Mouse (Mus musculus) CH12.LX (cell line): ENCODE measurements at regions not wholly inside any gene's neighbourhood (a gene's known extent, or its start where the extent isn't known, plus 50 kb on each side); places are given as distances from the start of the nearest gene placed in this dataset.

Experiments
- DNase-seq: peaks from one replicate; pipeline ENCODE4 v3.0.0-alpha.2; 2013; ENCODE audit errors: extremely low read depth
- H3K27ac ChIP-seq: 2 replicates; pipeline ENCODE4 v1.5.1; 2012; ENCODE audit warnings: low read depth, mild to moderate bottlenecking, control low read depth, moderate library complexity; ENCODE audit not compliant: insufficient read depth
- H3K27me3 ChIP-seq: replicated peaks from 2 replicates; pipeline ENCODE3; 2012; ENCODE audit warnings: inconsistent platforms
- H3K36me3 ChIP-seq, 2 experiments: replicated peaks in 1 of 2; 2 replicates each; pipeline versions ENCODE3 to v1.6.1; 2012; ENCODE audit warnings: inconsistent platforms in 1 of 2, low read length in 1 of 2, mild to moderate bottlenecking in 1 of 2, mixed read lengths in 1 of 2, moderate library complexity in 1 of 2; ENCODE audit not compliant: control insufficient read depth in 1 of 2, insufficient read depth in 1 of 2
- H3K4me1 ChIP-seq, 2 experiments: 2 replicates each; pipeline ENCODE4 v1.6.1; 2012; ENCODE audit warnings: inconsistent platforms in 1 of 2, moderate library complexity in 1 of 2; ENCODE audit not compliant: insufficient read depth in 2 of 2, control insufficient read depth in 1 of 2
- H3K4me2 ChIP-seq: 2 replicates; pipeline ENCODE4 v1.6.1; 2012; ENCODE audit warnings: low read depth, mild to moderate bottlenecking, control low read depth; ENCODE audit not compliant: poor library complexity, insufficient read depth, severe bottlenecking
- H3K4me3 ChIP-seq, 3 experiments: fragments of 150-350 bp in 1 of 3; sonication (generic) in 1 of 3; replicated peaks in 1 of 3; 2 replicates each; pipeline versions ENCODE3 to v1.5.1; 2011 to 2012; ENCODE audit warnings: low read depth in 2 of 3, low read length in 2 of 3, mild to moderate bottlenecking in 2 of 3, moderate library complexity in 2 of 3, control low read depth in 1 of 3, improper control_type of control experiment in 1 of 3, inconsistent platforms in 1 of 3, mixed read lengths in 1 of 3; ENCODE audit not compliant: poor library complexity in 1 of 3
- H3K79me2 ChIP-seq: replicated peaks from 2 replicates; pipeline ENCODE4 v1.6.1; 2012; ENCODE audit warnings: mild to moderate bottlenecking, moderate library complexity; ENCODE audit not compliant: control insufficient read depth, poor library complexity, insufficient read depth, severe bottlenecking; ENCODE audit errors: extremely low read depth
- H3K9ac ChIP-seq: 2 replicates; pipeline ENCODE4 v1.6.1; 2012; ENCODE audit warnings: low read depth, mild to moderate bottlenecking, control low read depth, moderate library complexity; ENCODE audit not compliant: insufficient read depth
- H3K9me3 ChIP-seq: replicated peaks from 2 replicates; pipeline ENCODE3; 2012; ENCODE audit warnings: low read length, inconsistent platforms, mixed read lengths
- CHD1 ChIP-seq: IDR thresholded peaks from 2 replicates; pipeline ENCODE4 v1.6.1; 2012; ENCODE audit warnings: low read depth, low read length, improper control_type of control experiment, inconsistent platforms
- CHD2 ChIP-seq: IDR thresholded peaks from 2 replicates; pipeline ENCODE4 v1.6.1; 2011; ENCODE audit warnings: low read length, improper control_type of control experiment
- EP300 ChIP-seq: IDR thresholded peaks from 2 replicates; pipeline ENCODE4 v1.6.1; 2011; ENCODE audit warnings: low read length, improper control_type of control experiment
- ETS1 ChIP-seq: conservative IDR thresholded peaks from 2 replicates; pipeline ENCODE4 v1.6.1; 2012; ENCODE audit warnings: low read depth, mild to moderate bottlenecking, inconsistent platforms, low read length, improper control_type of control experiment, moderate library complexity
- JUN ChIP-seq: IDR thresholded peaks from 2 replicates; pipeline ENCODE4 v1.6.1; 2011; ENCODE audit warnings: low read depth, mild to moderate bottlenecking, low read length, improper control_type of control experiment, moderate library complexity; ENCODE audit not compliant: insufficient read depth
- JUND ChIP-seq: conservative IDR thresholded peaks from 2 replicates; pipeline ENCODE4 v1.6.1; 2011; ENCODE audit warnings: low read depth, low read length, improper control_type of control experiment
- KAT2A ChIP-seq: IDR thresholded peaks from 2 replicates; pipeline ENCODE4 v1.6.1; 2012; ENCODE audit warnings: low read length, improper control_type of control experiment, inconsistent platforms; ENCODE audit not compliant: insufficient replicate concordance
- MAX ChIP-seq: IDR thresholded peaks from 2 replicates; pipeline ENCODE4 v1.6.1; 2011; ENCODE audit warnings: low read length, improper control_type of control experiment
- MAZ ChIP-seq: IDR thresholded peaks from 2 replicates; pipeline ENCODE4 v1.6.1; 2012; ENCODE audit warnings: low read depth, mild to moderate bottlenecking, inconsistent platforms, low read length, improper control_type of control experiment, moderate library complexity
- MEF2A ChIP-seq: IDR thresholded peaks from 2 replicates; pipeline ENCODE4 v1.6.1; 2014; ENCODE audit warnings: low read depth, mild to moderate bottlenecking, inconsistent platforms, low read length, improper control_type of control experiment, borderline replicate concordance
- MXI1 ChIP-seq: IDR thresholded peaks from 2 replicates; pipeline ENCODE4 v1.6.1; 2011; ENCODE audit warnings: mild to moderate bottlenecking, low read depth, low read length, improper control_type of control experiment
- MYC ChIP-seq: IDR thresholded peaks from 2 replicates; pipeline ENCODE4 v1.6.1; 2011; ENCODE audit warnings: low read depth, mild to moderate bottlenecking, improper control_type of control experiment, low read length
- POLR2A ChIP-seq: IDR thresholded peaks from 2 replicates; pipeline ENCODE4 v1.6.1; 2011; ENCODE audit warnings: low read depth, mild to moderate bottlenecking, improper control_type of control experiment, low read length
- POLR2AphosphoS2 ChIP-seq: IDR thresholded peaks from 2 replicates; pipeline ENCODE4 v1.6.1; 2011; ENCODE audit warnings: low read depth, low read length, improper control_type of control experiment
- RAD21 ChIP-seq: IDR thresholded peaks from 2 replicates; pipeline ENCODE4 v1.6.1; 2011; ENCODE audit warnings: low read depth, mild to moderate bottlenecking, low read length, improper control_type of control experiment, moderate library complexity
- SIN3A ChIP-seq: IDR thresholded peaks from 2 replicates; pipeline ENCODE4 v1.6.1; 2012; ENCODE audit warnings: low read length, improper control_type of control experiment, inconsistent platforms
- TBP ChIP-seq: conservative IDR thresholded peaks from 2 replicates; pipeline ENCODE4 v1.6.1; 2011; ENCODE audit warnings: low read depth, low read length, improper control_type of control experiment
- TCF12 ChIP-seq: IDR thresholded peaks from 2 replicates; pipeline ENCODE4 v1.6.1; 2014; ENCODE audit warnings: low read depth, mild to moderate bottlenecking, inconsistent platforms, low read length, improper control_type of control experiment
- UBTF ChIP-seq: IDR thresholded peaks from 2 replicates; pipeline ENCODE4 v1.6.1; 2012; ENCODE audit warnings: low read depth, mild to moderate bottlenecking, inconsistent platforms, low read length, improper control_type of control experiment, moderate library complexity
- USF1 ChIP-seq: IDR thresholded peaks from 2 replicates; pipeline ENCODE4 v1.6.1; 2014; ENCODE audit warnings: low read depth, mild to moderate bottlenecking, inconsistent platforms, low read length, improper control_type of control experiment
- USF2 ChIP-seq: conservative IDR thresholded peaks from 2 replicates; pipeline ENCODE4 v1.6.1; 2011; ENCODE audit warnings: low read depth, low read length, improper control_type of control experiment
- ZNF384 ChIP-seq: IDR thresholded peaks from 2 replicates; pipeline ENCODE4 v1.6.1; 2012; ENCODE audit warnings: low read depth, low read length, improper control_type of control experiment, inconsistent platforms
- dilution Hi-C: fragments of 300-500 bp; cut with MboI; formaldehyde crosslinking; loops from 2 replicates; pipeline ENCODE4 v1.14.3; 2020; ENCODE audit warnings: low sequenced_read_pairs; ENCODE audit not compliant: extremely low pct_unique_long_range_greater_than_20kb, extremely low pct_ligation_motif_present
- in situ Hi-C: fragments of 300-500 bp; cut with MboI; formaldehyde crosslinking; loops from 3 replicates; pipeline ENCODE4 v1.14.3; 2019; ENCODE audit warnings: low sequenced_read_pairs, low pct_ligation_motif_present, low pct_unique_long_range_greater_than_20kb, mixed read lengths

DNA sequence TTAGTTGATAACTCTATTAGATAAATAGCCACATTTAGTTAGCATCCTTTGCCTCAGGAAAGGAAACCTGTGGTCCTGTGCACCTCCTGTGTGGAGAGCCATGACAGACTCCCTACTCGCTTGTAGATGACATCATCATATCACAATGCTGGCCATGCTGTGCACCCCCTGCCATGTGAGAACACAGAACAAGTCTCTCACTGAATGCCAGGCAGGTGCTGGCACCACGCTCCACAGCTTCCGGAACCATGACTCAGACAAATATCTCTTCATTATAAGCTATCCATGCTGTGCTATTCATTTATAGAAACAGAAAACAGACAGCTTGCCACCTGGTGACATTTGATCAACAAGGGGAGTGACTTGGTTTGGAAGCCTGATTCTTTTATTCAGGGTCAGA lies 349.1 kb upstream of the Tmc3 start:
- Histone ChIP-seq H3K4me3 (no peak overlapping the region), H3K79me2 (no peaks in the 10 kb centered on the region), H3K4me1 (peaks cover 0 to 4% of the 10 kb centered on the region in 2 experiments; a peak in 1 of 4 replicates), H3K36me3 (no peaks in the 10 kb centered on the region), H3K4me2 (no peak overlapping the region), H3K9ac (no peak overlapping the region), H3K27ac (no peak overlapping the region), H3K9me3 (no peaks in the 10 kb centered on the region), H3K27me3 (no peaks in the 10 kb centered on the region)
- TF ChIP-seq MYC (no peak), JUND (no peak), TCF12 (no peak), CHD1 (no peak), EP300 (no peak), JUN (no peak), USF2 (no peak)
- in situ Hi-C loops (no loop called here), dilution Hi-C loops (no loop called here)
- no peak for DNase-seq

GRCm38 (mm10) chr7:83237336-83237735 lies 347.4 kb upstream of the Tmc3 start:
- no peaks in the 10 kb centered on the region for H3K79me2 ChIP-seq
- in situ Hi-C loops: no loop called here
- no peak overlapping the region for H3K4me2 ChIP-seq
- no peaks in the 10 kb centered on the region for H3K9me3 ChIP-seq
- dilution Hi-C loops: no loop called here
- TF ChIP-seq CHD1: no peak
- TF ChIP-seq TCF12: no peak
- no peak for TF ChIP-seq MAX
- TF ChIP-seq MXI1: no peak
- TF ChIP-seq TBP: no peak
- TF ChIP-seq RAD21: no peak
- TF ChIP-seq MEF2A: no peak
- no peak for TF ChIP-seq USF1
- TF ChIP-seq KAT2A: no peak
- TF ChIP-seq ZNF384: no peak
- no peak for TF ChIP-seq POLR2AphosphoS2
- TF ChIP-seq SIN3A: no peak
- TF ChIP-seq ETS1: no peak
- no peak for TF ChIP-seq UBTF
- no peak for TF ChIP-seq MAZ
- TF ChIP-seq POLR2A: no peak
- TF ChIP-seq CHD2: no peak
- no peak overlapping the region for H3K9ac ChIP-seq
- DNase-seq: no peak
- no peak overlapping the region for H3K27ac ChIP-seq
- H3K4me1 ChIP-seq: peaks cover 0 to 6% of the 10 kb centered on the region in 2 experiments; a peak in 1 of 4 replicates
- H3K27me3 ChIP-seq: no peaks in the 10 kb centered on the region
- no peak overlapping the region for H3K4me3 ChIP-seq
- no peaks in the 10 kb centered on the region for H3K36me3 ChIP-seq
